Mouse (Mus musculus) MEL (cell line): Measurements from ENCODE around the gene Eaf1. TPM values are rescaled to one million over a fixed set of nuclear protein-coding genes. Genes with fewer than 3 reads are reported as not detected.
A peak's percentile ranks its signal among the peaks of the same experiment; 100 is the strongest.
"Not testable (repeated sequence)": the region's sequence is repeated elsewhere in the genome, so short reads cannot be mapped to it uniquely, and the experiment has no call there.

Source experiments
- DNase-seq: peaks from one replicate; pipeline ENCODE4 v3.0.0; 2011; ENCODE audit warnings: low read depth, low spot score
- H3K27ac ChIP-seq: 2 replicates; pipeline ENCODE4 v1.5.1; 2012; ENCODE audit warnings: low read depth, mild to moderate bottlenecking, control low read depth, low read length, moderate library complexity; ENCODE audit not compliant: control insufficient read depth
- H3K27me3 ChIP-seq, 2 experiments: fragments of 150-350 bp in 1 of 2; sonication (generic) in 1 of 2; 2 replicates each; pipeline ENCODE4 v1.6.1; 2012; ENCODE audit warnings: low read length in 2 of 2, mild to moderate bottlenecking in 2 of 2, improper control_type of control experiment in 1 of 2, moderate library complexity in 1 of 2; ENCODE audit not compliant: insufficient read depth in 2 of 2, control insufficient read depth in 1 of 2
- H3K36me3 ChIP-seq, 2 experiments: 2 replicates each; pipeline ENCODE4 v1.6.1; 2012 to 2014; ENCODE audit warnings: low read length in 2 of 2, improper control_type of control experiment in 1 of 2, inconsistent platforms in 1 of 2, mild to moderate bottlenecking in 1 of 2; ENCODE audit not compliant: insufficient read depth in 2 of 2, control insufficient read depth in 1 of 2
- H3K4me1 ChIP-seq, 2 experiments: fragments of 150-350 bp in 1 of 2; sonication (generic) in 1 of 2; 2 replicates each; pipeline ENCODE4 v1.6.1; 2012; ENCODE audit warnings: low read length in 2 of 2, improper control_type of control experiment in 1 of 2, mild to moderate bottlenecking in 1 of 2; ENCODE audit not compliant: insufficient read depth in 2 of 2, control insufficient read depth in 1 of 2
- H3K4me3 ChIP-seq, 2 experiments: fragments of 150-350 bp in 1 of 2; sonication (generic) in 1 of 2; 2 replicates each; pipeline ENCODE4 v1.5.1; 2012; ENCODE audit warnings: low read depth in 2 of 2, low read length in 2 of 2, mild to moderate bottlenecking in 2 of 2, moderate library complexity in 2 of 2, control low read depth in 1 of 2, improper control_type of control experiment in 1 of 2; ENCODE audit not compliant: control insufficient read depth in 1 of 2, insufficient read depth in 1 of 2
- H3K79me2 ChIP-seq: 2 replicates; pipeline ENCODE4 v1.6.1; 2012; ENCODE audit warnings: mild to moderate bottlenecking, low read length, moderate library complexity; ENCODE audit not compliant: control insufficient read depth, poor library complexity, insufficient read depth
- H3K9ac ChIP-seq: 2 replicates; pipeline ENCODE4 v1.6.1; 2012; ENCODE audit warnings: low read depth, mild to moderate bottlenecking, control low read depth, low read length, moderate library complexity; ENCODE audit not compliant: control insufficient read depth, poor library complexity, severe bottlenecking
- H3K9me3 ChIP-seq: fragments of 150-350 bp; sonication (generic); replicated peaks from 2 replicates; pipeline ENCODE4 v1.6.1; 2012; ENCODE audit warnings: mild to moderate bottlenecking, low read length, improper control_type of control experiment, moderate library complexity; ENCODE audit not compliant: insufficient read depth
- BHLHE40 ChIP-seq: IDR thresholded peaks from 2 replicates; pipeline ENCODE4 v1.6.1; 2012; ENCODE audit warnings: low read depth, mild to moderate bottlenecking, inconsistent platforms, low read length, improper control_type of control experiment, borderline replicate concordance
- CHD2 ChIP-seq: IDR thresholded peaks from 2 replicates; pipeline ENCODE4 v1.6.1; 2011; ENCODE audit warnings: low read length, improper control_type of control experiment
- CTCF ChIP-seq, 3 experiments: IDR thresholded peaks in 2 of 3; conservative IDR thresholded peaks in 1 of 3; 2 replicates each; pipeline ENCODE4 v1.5.1; 2011 to 2012; ENCODE audit warnings: low read length in 3 of 3, low read depth in 2 of 3, mild to moderate bottlenecking in 2 of 3, improper control_type of control experiment in 1 of 3, inconsistent platforms in 1 of 3, mixed read lengths in 1 of 3, moderate library complexity in 1 of 3; ENCODE audit not compliant: control insufficient read depth in 1 of 3, insufficient read depth in 1 of 3, poor library complexity in 1 of 3, severe bottlenecking in 1 of 3
- ETS1 ChIP-seq: IDR thresholded peaks from 2 replicates; pipeline ENCODE4 v1.6.1; 2012; ENCODE audit warnings: low read depth, mild to moderate bottlenecking, inconsistent platforms, low read length, improper control_type of control experiment, moderate library complexity
- JUND ChIP-seq: IDR thresholded peaks from 2 replicates; pipeline ENCODE4 v1.6.1; 2011; ENCODE audit warnings: low read depth, mild to moderate bottlenecking, improper control_type of control experiment, low read length
- MAX ChIP-seq: IDR thresholded peaks from 2 replicates; pipeline ENCODE4 v1.6.1; 2011; ENCODE audit warnings: low read length, improper control_type of control experiment
- MYC ChIP-seq: IDR thresholded peaks from 2 replicates; pipeline ENCODE4 v1.6.1; 2011; ENCODE audit warnings: low read depth, mild to moderate bottlenecking, low read length, improper control_type of control experiment, moderate library complexity
- NELFE ChIP-seq: IDR thresholded peaks from 2 replicates; pipeline ENCODE4 v1.6.1; 2011; ENCODE audit warnings: low read depth, low read length, improper control_type of control experiment
- NRF1 ChIP-seq: IDR thresholded peaks from 2 replicates; pipeline ENCODE4 v1.6.1; 2014; ENCODE audit warnings: low read depth, mild to moderate bottlenecking, inconsistent platforms, low read length, improper control_type of control experiment, moderate library complexity; ENCODE audit not compliant: poor library complexity, insufficient read depth, severe bottlenecking
- POLR2A ChIP-seq, 2 experiments: IDR thresholded peaks; 2 replicates each; pipeline ENCODE4 v1.6.1; 2011 to 2012; ENCODE audit warnings: low read length in 2 of 2, mild to moderate bottlenecking in 2 of 2, control low read depth in 1 of 2, improper control_type of control experiment in 1 of 2, low read depth in 1 of 2, moderate library complexity in 1 of 2; ENCODE audit not compliant: control insufficient read depth in 1 of 2, insufficient read depth in 1 of 2, poor library complexity in 1 of 2
- POLR2AphosphoS5 ChIP-seq: IDR thresholded peaks from 2 replicates; pipeline ENCODE4 v1.6.1; 2012; ENCODE audit warnings: low read depth, borderline replicate concordance, mild to moderate bottlenecking, inconsistent platforms, low read length, moderate library complexity, mixed read lengths
- RAD21 ChIP-seq: IDR thresholded peaks from 2 replicates; pipeline ENCODE4 v1.6.1; 2011; ENCODE audit warnings: mild to moderate bottlenecking, low read depth, low read length, improper control_type of control experiment
- SMC3 ChIP-seq: IDR thresholded peaks from 2 replicates; pipeline ENCODE4 v1.6.1; 2011; ENCODE audit warnings: low read depth, low read length, improper control_type of control experiment
- TAL1 ChIP-seq: IDR thresholded peaks from 2 replicates; pipeline ENCODE4 v1.6.1; 2012; ENCODE audit warnings: mild to moderate bottlenecking, inconsistent platforms, low read length, moderate library complexity, mixed read lengths
- TCF12 ChIP-seq: IDR thresholded peaks from 2 replicates; pipeline ENCODE4 v1.6.1; 2014; ENCODE audit warnings: low read depth, mild to moderate bottlenecking, inconsistent platforms, low read length, improper control_type of control experiment, moderate library complexity
- UBTF ChIP-seq: IDR thresholded peaks from 2 replicates; pipeline ENCODE4 v1.6.1; 2012; ENCODE audit warnings: low read depth, mild to moderate bottlenecking, inconsistent platforms, low read length, improper control_type of control experiment, moderate library complexity, borderline replicate concordance; ENCODE audit not compliant: insufficient read depth
- USF2 ChIP-seq, 2 experiments: IDR thresholded peaks; 2 replicates each; pipeline ENCODE4 v1.6.1; 2011 to 2012; ENCODE audit warnings: improper control_type of control experiment in 2 of 2, low read length in 2 of 2, borderline replicate concordance in 1 of 2, inconsistent platforms in 1 of 2, low read depth in 1 of 2, mild to moderate bottlenecking in 1 of 2; ENCODE audit not compliant: insufficient read depth in 1 of 2
- ZC3H11A ChIP-seq: IDR thresholded peaks from 2 replicates; pipeline ENCODE4 v1.6.1; 2012; ENCODE audit warnings: low read depth, mild to moderate bottlenecking, inconsistent platforms, low read length, improper control_type of control experiment
- ZNF384 ChIP-seq: IDR thresholded peaks from 2 replicates; pipeline ENCODE4 v1.6.1; 2012; ENCODE audit warnings: low read depth, mild to moderate bottlenecking, inconsistent platforms, low read length, improper control_type of control experiment
- polyA plus RNA-seq, 2 experiments: library from polyadenylated mRNA; stranded (reverse) in 1 of 2; unstranded in 1 of 2; fragments of >175 nt in 1 of 2; fragments of >200 nt in 1 of 2; gene quantifications; 2 replicates each; pipeline versions ENCODE4 v1.2.1 to v1.2.4; 2012; ENCODE audit warnings: low replicate concordance in 2 of 2, low read depth in 1 of 2; ENCODE audit not compliant: insufficient read length in 2 of 2, insufficient read depth in 1 of 2, missing spikeins in 1 of 2
- total RNA-seq: library from RNA; depleted of rRNA; stranded (reverse); fragments of 300-350 nt; gene quantifications from 2 replicates; pipeline ENCODE4 v1.2.3, GENCODE M21; 2012

The Eaf1 gene
- total and polyA plus RNA-seq, 3 experiments, result 50.6 to 67.2 TPM; not detected in 1

GRCm38 (mm10) chr14:31456064-31456721, 38.0 kb upstream of the Eaf1 start (continued):
- TF ChIP-seq POLR2AphosphoS5 (no peak), NELFE (no peak)

GRCm38 (mm10) chr14:31458006-31458405, 36.2 kb upstream of the Eaf1 start:
- Histone ChIP-seq H3K4me3 (no peak overlapping the region), H3K9ac (no peak overlapping the region), H3K36me3 (peaks cover 0 to 4% of the 10 kb centered on the region in 2 experiments; a peak in 2 of 4 replicates), H3K79me2 (no peaks in the 10 kb centered on the region), H3K9me3 (no peaks in the 10 kb centered on the region), H3K27ac (no peak overlapping the region), H3K27me3 (no peaks in the 10 kb centered on the region), H3K4me1 (peaks cover 3 to 6% of the 10 kb centered on the region in 2 experiments; a peak in 3 of 4 replicates)
- TF ChIP-seq JUND, result no peak
- TF ChIP-seq USF2 (IDR thresholded peaks at IDR 0.05; ENCODE audit: borderline replicate concordance in 1 of 2, insufficient read depth in 1 of 2, low read depth in 1 of 2, low read length in 2 of 2), result no peak
- no peak for TF ChIP-seq BHLHE40
- no peak for TF ChIP-seq ZNF384
- no peak for TF ChIP-seq ZC3H11A
- no peak for TF ChIP-seq POLR2A (IDR thresholded peaks at IDR 0.05; ENCODE audit: control insufficient read depth in 1 of 2, insufficient read depth in 1 of 2, low read depth in 1 of 2, low read length in 2 of 2, poor library complexity in 1 of 2)
- no peak for TF ChIP-seq CTCF (IDR thresholded peaks at IDR 0.05 in 2 of 3, conservative IDR thresholded peaks at IDR 0.05 in 1 of 3; ENCODE audit: control insufficient read depth in 1 of 3, insufficient read depth in 1 of 3, low read depth in 2 of 3, low read length in 3 of 3, poor library complexity in 1 of 3, severe bottlenecking in 1 of 3)
- TF ChIP-seq TAL1, result no peak
- no peak for TF ChIP-seq MAX
- TF ChIP-seq CHD2, result no peak
- no peak for TF ChIP-seq NRF1
- TF ChIP-seq POLR2AphosphoS5, result no peak
- no peak for TF ChIP-seq UBTF
- TF ChIP-seq ETS1, result no peak
- TF ChIP-seq TCF12, result no peak
- no peak for DNase-seq

GRCm38 (mm10) chr14:31462226-31462625, 32.0 kb upstream of the Eaf1 start:
- H3K36me3 ChIP-seq, result not testable (repeated sequence)
- TF ChIP-seq RAD21 (peak; percentile 30), CTCF (IDR thresholded peaks at IDR 0.05 in 2 of 3, conservative IDR thresholded peaks at IDR 0.05 in 1 of 3; ENCODE audit: control insufficient read depth in 1 of 3, insufficient read depth in 1 of 3, low read depth in 2 of 3, low read length in 3 of 3, poor library complexity in 1 of 3, severe bottlenecking in 1 of 3) (peak in 2 of 3 experiments; percentile 9 to 56; a peak in 2 of 6 replicates), MYC (peak; percentile 39; the same call in 1 of the 2 replicates), SMC3 (peak; percentile 62), ZC3H11A (0 out of 2 replicates have a peak, but pooled peaks have one; percentile 12)
- TF ChIP-seq, all 39 proteins: peak for 5; not testable (repeated sequence) for 34
- H3K79me2 ChIP-seq, H3K27ac ChIP-seq, H3K4me1 ChIP-seq, H3K9me3 ChIP-seq, H3K27me3 ChIP-seq, H3K4me3 ChIP-seq, H3K9ac ChIP-seq: not testable (repeated sequence)
- peak; percentile 37 for DNase-seq
